Mouse (Mus musculus): ENCODE measurements around the gene Pcdh11x.
"Not testable (repeated sequence)": the region's sequence is repeated elsewhere in the genome, so short reads cannot be mapped to it uniquely, and the experiment has no call there.

The Pcdh11x gene

DNA sequence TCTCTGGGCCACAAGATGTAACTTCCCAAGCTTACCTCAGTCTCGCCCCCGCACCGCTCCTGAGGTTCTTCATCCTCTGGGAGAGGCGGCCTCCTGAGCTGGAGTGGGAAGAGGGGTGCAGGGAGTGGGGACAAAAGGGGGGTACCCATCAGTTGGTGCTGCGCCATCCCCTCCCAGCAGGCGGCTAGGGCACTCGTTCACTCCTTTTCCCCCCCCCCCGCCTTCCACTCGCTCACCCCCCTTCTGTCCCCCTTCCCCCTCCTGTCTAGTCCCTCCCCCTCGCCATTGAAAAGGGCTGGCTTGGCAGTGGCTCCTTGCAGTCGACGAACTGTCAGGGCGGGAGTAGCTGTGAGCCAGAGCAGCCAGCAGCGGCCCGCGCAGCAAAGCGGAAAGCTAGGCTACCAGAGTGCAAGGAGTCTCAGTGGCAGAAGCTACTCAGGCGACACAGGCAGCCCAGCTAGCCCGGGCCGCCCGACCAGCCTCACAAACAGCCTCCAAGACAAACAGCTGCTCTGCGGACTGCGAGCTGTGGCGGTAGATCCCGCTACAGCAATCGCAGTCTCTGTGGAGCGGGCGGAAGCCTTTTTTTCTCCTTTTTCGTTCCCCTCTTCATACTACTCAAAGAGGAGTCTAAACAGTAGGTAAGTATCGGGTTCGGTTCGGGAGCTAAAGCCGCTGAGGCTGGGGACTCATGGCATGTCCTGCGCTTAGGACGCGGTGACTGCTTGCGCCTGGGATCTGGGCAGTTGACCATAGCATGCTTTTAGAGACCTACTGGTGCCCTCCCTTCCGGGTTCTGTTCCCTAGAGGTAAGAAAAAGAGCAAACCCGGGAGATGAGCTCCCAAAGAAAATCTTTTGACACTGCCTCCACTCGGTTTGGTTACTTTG, at the start of gene Pcdh11x:
TSS of gene Pcdh11x (plus strand) at position 249 of the 889 bp plus-strand sequence.
- no peak for DNase-seq (ENCODE audit: extremely low read depth, low read depth, low spot score)

GRCm38 (mm10) chrX:120260089-120260488, 30.0 kb upstream of the Pcdh11x start:
- DNase-seq (ENCODE audit: extremely low read depth, low read depth, low spot score) = no peak

GRCm38 (mm10) chrX:120285522-120285921, 4.5 kb upstream of the Pcdh11x start:
- DNase-seq (ENCODE audit: extremely low read depth, low read depth, low spot score) = no peak

DNA sequence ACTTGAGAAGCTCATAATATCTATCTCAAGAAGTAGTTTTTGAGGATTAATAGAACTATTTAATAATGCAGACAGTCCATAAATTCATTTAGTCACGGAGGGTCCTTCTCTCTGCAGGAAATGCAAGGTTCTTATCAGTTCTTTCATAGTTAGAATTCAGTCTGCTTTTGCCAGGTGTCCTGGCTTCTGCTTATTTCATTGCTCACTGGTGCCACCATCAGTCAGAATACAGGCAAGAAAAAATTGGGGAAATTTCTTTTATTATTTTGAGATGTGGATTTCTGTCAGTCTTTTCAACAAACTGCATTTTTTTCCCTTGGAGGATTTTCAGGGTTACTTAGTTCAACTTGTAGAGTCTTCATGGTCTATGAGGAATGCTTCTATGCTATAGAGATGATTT, 2.6 kb upstream of the Pcdh11x start:
- DNase-seq (ENCODE audit: extremely low read depth, low read depth, low spot score) = no peak

GRCm38 (mm10) chrX:120290900-120291280, 831 bp downstream of the Pcdh11x start:
- no peak for DNase-seq (ENCODE audit: extremely low read depth, low read depth, low spot score)

- no peak for DNase-seq (ENCODE audit: extremely low read depth, low read depth, low spot score)
These were observed 1.6 kb downstream of the Pcdh11x start for GRCm38 (mm10) chrX:120291696-120292095.

- no peak for DNase-seq (ENCODE audit: extremely low read depth, low read depth, low spot score)
These were observed 3.0 kb downstream of the Pcdh11x start for GRCm38 (mm10) chrX:120292832-120293750.

GRCm38 (mm10) chrX:120301469-120302175, 11.6 kb downstream of the Pcdh11x start:
- no peak for DNase-seq (ENCODE audit: extremely low read depth, low read depth, low spot score)

DNA sequence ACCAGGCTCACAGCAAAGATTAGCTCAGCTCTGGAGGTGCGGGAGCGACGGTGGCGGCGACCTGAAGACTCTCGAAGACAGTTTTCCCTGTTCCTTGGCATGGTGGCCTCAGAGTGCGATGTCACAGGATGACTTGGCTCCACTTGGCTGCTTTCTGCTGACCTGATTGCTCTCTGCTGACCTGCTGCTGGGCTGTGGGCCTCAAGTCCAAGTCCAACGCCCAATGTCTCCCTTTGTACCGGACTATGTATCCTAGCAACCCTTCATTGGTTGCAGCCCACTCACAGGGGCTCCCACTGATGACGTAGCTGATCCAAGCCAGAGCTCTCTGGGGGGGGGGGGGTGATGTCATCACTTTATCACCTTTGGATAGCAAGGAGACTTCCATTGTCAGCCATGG, 22.9 kb downstream of the Pcdh11x start, which contains the start of gene H2afb3:
TSS of gene H2afb3 (minus strand) at position 101 of the 400 bp plus-strand sequence.
- not testable (repeated sequence) for DNase-seq (ENCODE audit: extremely low read depth, low read depth, low spot score)

- no peak for DNase-seq (ENCODE audit: extremely low read depth, low read depth, low spot score)
These were observed 176.2 kb downstream of the Pcdh11x start for GRCm38 (mm10) chrX:120466225-120466624.

DNA sequence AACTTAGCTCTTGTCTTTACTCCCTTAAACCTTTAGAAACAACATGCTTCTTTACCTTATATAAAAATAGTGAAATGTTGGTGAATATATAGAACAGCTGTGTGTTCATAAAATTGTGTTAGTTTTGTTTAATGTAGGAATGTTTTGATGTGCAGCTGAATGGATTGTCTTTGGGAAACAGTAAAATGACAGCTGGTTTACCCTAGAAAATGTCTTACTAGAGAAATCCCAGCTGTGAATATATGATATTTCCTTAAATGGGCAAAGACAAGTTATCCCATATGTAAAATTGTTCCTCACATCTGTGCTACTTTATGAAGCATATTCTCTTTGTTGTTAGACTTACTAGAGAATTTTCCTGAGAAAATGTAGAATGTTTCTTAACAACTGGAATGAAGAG, 196.4 kb downstream of the Pcdh11x start:
- no peak for DNase-seq (ENCODE audit: extremely low read depth, low read depth, low spot score)

DNA sequence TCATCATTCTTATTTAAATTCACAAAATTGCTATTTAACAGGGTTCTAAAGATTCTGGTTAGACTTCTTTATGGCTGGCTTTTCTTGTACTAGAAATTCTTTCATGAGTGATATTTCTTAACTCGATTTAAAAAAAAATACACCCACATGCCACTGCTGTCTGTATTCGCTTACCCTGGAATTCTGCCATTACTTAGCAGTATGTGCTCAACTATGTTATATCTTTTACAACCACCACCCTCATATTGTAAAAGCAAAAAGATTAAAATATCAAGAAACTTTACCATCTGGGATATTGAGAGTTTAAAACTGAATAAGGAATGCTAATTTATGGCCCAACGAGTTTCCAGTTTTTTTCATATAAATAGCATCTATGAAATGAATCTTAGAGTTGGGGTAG, 234.9 kb downstream of the Pcdh11x start:
- no peak for DNase-seq (ENCODE audit: extremely low read depth, low read depth, low spot score)

DNA sequence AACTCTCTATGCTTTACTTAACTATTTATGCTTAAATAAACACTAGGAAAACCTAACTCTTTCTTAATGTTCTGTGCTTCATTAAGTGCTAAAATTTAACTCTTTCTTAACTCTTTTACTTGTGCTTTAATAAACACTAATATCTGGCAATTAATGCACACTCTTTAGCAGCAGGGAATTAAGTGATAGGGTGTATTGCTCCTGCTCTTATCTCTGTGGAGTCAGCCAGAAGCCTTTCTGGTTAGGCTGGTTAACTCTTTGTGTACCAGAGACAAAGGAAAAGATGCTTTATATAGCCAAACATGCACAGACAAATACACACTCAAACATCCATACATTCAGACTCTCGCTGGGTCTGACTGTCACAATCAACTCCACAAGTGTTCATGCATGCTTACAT, 309.2 kb downstream of the Pcdh11x start:
- DNase-seq (ENCODE audit: extremely low read depth, low read depth, low spot score) = no peak

GRCm38 (mm10) chrX:120618460-120618859, 328.4 kb downstream of the Pcdh11x start:
- no peak for DNase-seq (ENCODE audit: extremely low read depth, low read depth, low spot score)

- DNase-seq (ENCODE audit: extremely low read depth, low read depth, low spot score) = not testable (repeated sequence)
These were observed 380.2 kb downstream of the Pcdh11x start for GRCm38 (mm10) chrX:120670236-120670635.

- DNase-seq (ENCODE audit: extremely low read depth, low read depth, low spot score) = no peak
These were observed 444.1 kb downstream of the Pcdh11x start for GRCm38 (mm10) chrX:120734144-120734543.

- DNase-seq (ENCODE audit: extremely low read depth, low read depth, low spot score) = no peak
These were observed 445.7 kb downstream of the Pcdh11x start for GRCm38 (mm10) chrX:120735792-120736191.

DNA sequence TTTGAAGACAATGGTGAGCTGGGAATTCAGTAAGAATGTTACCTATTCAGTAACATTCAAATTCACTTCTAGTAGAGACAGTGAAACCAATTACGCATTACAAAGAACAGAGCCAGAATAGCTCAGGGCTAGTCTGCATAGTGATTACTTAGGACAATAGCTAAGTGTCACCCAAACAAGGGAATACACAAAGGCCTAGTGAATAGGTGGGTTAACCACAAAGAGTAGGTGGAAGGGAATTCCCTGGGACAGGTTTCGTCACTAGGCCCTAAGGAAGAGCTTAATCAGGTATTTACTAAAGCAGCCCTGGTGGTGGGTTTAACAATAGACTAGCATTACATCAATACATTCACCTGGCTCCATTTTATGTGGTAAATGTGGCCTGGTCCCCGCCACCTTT, 654.5 kb downstream of the Pcdh11x start:
- no peak for DNase-seq (ENCODE audit: extremely low read depth, low read depth, low spot score)
